Mouse (Mus musculus): Measurements from ENCODE around the gene Pstk.
"Not testable (repeated sequence)": the region's sequence is repeated elsewhere in the genome, so short reads cannot be mapped to it uniquely, and the experiment has no call there.

Gene Pstk

GRCm38 (mm10) chr7:131411941-131412270 lies 41.0 kb downstream of the Pstk start:
- no peak for DNase-seq (ENCODE audit: low read depth, low spot score)

GRCm38 (mm10) chr7:131416742-131417141 lies 45.8 kb downstream of the Pstk start:
- not testable (repeated sequence) for DNase-seq (ENCODE audit: low read depth, low spot score)

GRCm38 (mm10) chr7:131417605-131418004 lies 46.7 kb downstream of the Pstk start:
- no peak for DNase-seq (ENCODE audit: low read depth, low spot score)

GRCm38 (mm10) chr7:131424912-131425311 lies 54.0 kb downstream of the Pstk start:
- no peak for DNase-seq (ENCODE audit: low read depth, low spot score)

GRCm38 (mm10) chr7:131427331-131427730 lies 56.4 kb downstream of the Pstk start:
- DNase-seq (ENCODE audit: low read depth, low spot score) = no peak

GRCm38 (mm10) chr7:131432244-131432643 lies 61.3 kb downstream of the Pstk start:
- DNase-seq (ENCODE audit: low read depth, low spot score) = no peak

- no peak for DNase-seq (ENCODE audit: low read depth, low spot score)
Measured at GRCm38 (mm10) chr7:131434276-131434675, 63.3 kb downstream of the Pstk start.

- no peak for DNase-seq (ENCODE audit: low read depth, low spot score)
Measured at GRCm38 (mm10) chr7:131437051-131437450, 66.1 kb downstream of the Pstk start.

All from CD4-positive helper T cell, adult 2 months (primary cell).